Mouse (Mus musculus): Measurements from ENCODE around the gene Lrmda.

Gene Lrmda

DNA sequence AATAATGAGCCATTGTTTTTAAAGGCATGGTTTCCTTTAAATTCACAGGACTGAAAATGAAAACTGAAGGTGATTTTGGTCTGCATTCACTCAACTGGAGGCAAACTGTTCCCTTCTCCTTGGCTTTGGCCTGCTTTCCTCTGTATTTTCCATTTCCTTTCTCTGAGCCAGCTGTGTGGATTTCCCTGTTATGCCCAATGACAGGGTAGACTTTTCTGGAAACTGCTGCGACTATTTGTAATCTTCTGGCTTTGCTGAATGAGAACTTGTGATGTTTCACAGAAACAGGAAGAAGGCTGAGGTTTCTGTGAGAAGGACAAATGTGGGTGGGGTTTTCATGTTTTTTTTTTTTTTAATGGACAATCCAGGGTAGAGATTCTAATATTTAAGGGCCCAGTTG is 940.7 kb downstream of the Lrmda start:
- DNase-seq (ENCODE audit: low spot score), result no peak

DNA sequence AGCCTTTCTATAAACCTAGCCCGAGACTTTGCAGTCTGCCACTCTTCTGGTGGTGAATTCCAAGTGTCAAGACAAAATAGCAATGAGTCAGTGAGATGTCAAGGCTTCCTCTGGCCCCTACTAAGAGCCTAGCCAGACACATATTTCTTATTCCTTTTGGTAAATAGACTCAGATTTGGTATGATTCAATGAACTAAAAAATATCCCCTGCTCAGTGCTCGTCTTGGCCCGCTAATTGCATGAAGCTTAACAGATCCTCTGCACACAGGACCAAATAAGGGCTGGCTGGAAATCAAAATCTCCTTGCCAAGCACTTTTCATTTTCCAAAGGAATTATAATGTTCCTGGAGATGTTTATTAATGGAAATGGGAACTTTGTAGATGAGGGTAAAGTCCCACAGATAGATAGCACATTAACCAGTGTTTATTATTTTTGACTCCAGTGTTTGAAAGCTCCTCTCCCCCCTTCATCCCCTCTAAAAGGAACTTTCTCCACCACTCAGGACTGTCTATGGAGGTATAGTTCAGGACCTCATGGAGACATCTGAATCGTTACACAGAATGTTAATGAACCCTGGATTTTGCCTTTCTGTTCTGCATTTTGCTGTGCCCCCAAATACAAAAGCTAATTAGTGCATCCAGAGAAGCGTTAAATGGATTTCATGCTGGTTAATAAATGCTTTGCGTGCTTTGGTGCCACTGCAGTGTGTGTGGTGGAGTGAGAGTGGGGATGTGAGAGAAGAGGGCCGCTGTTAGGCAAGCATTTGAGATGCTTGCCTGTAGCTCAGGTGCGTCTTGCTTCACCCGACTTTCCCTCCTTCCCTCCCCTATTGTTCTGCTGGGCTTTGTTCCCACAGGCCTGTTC is 945.5 kb downstream of the Lrmda start:
- DNase-seq (ENCODE audit: low spot score), result no peak

DNA sequence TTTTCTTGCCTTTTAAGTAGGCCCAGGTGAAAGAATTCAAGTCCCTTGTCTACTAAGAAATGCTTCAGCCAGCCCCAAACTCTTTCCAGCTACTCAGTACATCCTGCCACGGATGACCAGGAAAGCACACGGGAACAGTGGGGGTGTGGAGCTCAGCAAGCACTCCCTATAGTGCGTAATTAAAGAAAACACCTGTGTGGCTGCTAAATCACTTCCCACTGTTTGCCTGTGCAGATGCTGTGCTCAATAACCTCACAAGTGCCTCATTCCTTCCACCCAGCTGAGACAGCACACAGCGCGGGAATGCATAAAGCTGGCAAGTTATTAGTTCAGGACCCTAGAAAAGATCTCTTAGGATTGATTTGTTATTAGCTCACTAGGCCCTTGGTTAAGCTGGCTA is 949.2 kb downstream of the Lrmda start:
- DNase-seq (ENCODE audit: low spot score), result no peak

DNA sequence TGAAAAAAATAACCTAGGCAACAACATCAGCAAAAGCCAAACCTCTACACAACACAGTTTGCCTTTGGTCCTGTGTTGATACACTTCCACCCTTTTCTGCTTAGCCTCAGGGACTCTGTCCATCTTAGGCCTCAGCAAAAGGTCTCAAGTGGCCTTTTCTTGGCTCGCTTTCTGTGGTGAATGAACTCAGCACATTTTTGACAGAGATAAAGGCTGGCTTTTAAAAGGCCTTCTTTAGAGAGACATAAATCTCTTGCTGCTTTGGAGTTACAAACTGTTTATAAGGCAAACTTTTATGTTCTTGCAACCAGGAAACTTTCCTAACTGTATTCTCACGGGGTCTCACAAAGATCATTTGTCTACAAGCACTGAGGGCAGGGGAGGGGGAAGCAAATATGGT is 967.2 kb downstream of the Lrmda start:
- no peak for DNase-seq (ENCODE audit: low spot score)

DNA sequence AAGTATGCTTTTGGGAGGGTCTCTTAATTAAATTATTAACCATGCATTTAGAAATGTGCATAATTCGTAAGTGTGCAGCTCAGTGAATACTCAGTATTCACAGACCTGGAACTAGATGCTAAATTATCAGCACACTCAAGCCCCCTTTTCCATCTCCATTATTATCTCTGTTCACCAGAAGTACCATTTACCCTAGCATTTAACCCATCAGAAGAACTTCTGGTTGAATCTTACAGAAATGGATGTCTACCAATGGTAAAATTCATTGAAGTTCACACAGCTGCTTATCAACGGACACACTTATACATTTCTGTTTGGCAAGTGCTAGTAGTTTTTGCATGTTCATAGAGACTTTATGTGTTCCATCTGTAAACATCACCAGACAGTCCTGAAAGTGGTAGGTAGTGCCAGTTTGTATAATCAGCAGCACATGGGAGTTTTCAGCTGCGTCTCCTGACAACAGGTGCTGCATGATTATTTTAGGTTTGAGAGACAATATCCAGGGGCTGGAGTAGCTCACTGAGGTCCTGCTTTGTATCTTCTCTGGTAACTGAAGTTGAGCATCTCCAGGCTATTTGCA is 968.7 kb downstream of the Lrmda start:
- no peak for DNase-seq (ENCODE audit: low spot score)

DNA sequence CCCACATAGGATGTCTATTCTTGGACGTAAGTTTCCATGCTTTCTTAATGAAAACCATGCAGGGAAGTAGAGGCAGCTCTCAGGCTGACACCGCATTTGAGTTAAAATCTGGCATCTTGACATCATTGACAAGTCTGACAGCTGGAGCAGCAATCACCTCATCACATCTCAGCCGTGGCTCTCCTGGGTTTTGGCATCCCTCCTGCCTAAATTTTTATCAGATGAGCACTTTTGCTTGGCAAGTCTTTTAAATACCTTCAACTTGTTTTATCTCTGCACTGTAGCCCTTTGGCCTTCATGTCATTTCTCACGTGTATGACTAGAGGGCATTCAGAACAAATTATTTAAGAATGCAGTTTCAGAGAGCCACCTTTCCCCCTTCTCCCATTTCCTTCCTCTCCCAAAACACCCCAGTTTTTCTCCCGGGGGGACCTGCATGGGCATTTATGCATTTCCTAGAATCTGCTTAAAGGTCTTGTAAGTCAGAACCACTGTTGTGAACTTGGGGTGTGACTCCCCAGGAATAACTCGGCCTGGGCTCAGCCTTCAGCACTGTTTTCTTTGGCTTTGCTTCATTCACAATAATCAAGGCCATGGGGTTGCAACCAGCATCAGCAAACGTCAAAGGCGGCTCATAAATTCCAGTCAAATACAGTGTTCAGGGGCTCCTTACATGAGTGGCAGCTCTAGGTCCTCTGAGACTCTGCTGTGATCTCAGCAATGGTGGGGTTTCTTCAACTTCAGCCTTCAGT is 975.8 kb downstream of the Lrmda start:
- no peak for DNase-seq (ENCODE audit: low spot score)

DNA sequence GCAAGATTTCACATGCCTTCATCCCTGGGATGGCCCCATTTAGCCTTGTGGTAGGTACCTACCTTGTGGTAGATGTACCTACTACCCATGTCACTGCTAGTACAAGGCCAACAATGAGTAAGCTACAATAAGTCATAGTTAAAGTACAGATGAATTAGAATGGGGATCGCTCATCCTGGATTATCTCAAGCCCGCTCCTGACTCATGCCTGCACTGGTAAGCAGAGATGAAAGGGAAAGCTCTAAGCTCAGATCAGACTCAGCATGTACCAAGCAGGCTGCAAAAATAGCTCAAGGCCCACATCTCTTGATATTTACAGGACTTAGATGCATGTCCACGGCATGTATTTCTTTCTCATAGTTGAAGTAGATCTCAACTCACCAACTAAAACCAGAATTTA is 979.4 kb downstream of the Lrmda start:
- DNase-seq (ENCODE audit: low spot score), result no peak

DNA sequence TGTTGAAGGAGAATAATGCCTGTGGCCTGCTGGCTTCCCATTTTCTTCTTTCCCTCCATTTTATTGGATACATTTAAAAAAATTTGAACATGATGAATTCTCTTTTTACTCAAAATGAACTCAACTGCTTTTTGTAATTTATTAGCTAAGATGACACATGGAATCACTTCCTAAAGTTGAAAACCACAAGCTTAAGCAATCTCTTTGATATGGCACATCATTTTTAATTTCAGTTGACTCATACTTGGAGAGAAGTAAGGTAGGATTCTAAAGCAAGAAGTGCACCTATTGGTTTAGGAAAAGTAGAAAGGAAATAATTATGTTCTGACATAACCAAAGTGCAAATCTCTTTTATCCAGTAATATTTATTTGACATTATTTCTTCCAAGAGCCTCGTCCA is 992.5 kb downstream of the Lrmda start:
- DNase-seq (ENCODE audit: low spot score), result no peak

DNA sequence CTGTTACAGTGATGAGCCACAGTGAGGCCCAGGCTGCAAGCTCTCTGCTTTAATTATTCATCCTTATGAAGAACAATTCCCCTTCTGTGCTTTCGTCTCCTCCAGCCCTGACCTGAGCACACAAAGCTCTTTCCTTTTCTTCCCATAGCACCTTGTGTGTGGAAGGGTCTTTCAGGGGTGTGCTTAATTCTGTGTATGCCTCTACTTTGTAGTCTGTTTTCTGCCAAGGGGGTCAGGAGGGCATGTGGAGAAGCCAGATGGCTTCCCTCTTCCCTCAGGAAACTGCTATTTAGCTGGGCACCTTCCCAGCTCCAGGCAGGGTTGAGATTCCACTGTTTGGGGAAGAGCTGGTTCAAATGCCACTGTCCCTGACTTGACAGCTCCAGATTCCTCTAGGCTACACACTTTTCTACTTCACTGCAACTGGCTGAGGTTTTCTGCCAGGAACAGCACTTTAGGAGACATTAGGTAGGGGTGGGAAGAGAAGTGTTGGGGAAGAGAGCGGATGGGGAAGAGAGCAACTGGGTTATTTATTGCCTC is 995.3 kb downstream of the Lrmda start:
- no peak for DNase-seq (ENCODE audit: low spot score)

DNA sequence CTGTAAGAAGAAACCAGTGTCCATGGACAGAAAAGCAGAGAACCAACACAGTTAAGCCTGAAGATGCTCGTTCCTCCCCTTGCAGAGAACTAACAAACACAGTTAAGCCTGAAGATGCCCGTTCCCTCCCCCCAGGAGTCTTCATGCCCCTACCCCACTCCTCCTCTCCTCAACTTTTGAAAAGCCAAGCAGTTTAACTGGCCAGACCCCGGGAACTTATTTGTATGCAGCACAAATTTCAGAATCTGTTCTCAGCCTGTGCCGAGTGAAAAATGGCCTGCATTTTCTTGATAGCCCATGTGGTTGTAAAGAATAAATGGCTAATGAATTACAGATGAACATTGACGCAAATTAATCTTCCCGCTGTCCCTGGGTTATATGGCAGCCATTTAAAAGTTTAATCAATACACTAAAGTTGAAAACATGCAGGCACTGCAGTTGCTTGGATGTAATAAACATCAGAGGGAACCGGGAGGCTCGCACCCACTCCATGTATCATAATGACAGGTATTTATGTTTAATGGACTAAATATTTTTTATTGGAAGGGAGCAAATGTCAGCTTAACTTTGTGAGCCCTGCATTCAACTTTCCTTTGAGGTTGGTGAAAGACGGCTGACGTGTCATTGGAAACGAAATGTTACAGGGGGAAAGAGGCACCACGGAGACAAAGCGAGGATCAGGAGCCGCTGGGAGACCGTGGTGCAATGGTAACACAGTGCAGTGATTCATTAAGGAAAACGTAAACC is 996.0 kb downstream of the Lrmda start:
- no peak for DNase-seq (ENCODE audit: low spot score)

DNA sequence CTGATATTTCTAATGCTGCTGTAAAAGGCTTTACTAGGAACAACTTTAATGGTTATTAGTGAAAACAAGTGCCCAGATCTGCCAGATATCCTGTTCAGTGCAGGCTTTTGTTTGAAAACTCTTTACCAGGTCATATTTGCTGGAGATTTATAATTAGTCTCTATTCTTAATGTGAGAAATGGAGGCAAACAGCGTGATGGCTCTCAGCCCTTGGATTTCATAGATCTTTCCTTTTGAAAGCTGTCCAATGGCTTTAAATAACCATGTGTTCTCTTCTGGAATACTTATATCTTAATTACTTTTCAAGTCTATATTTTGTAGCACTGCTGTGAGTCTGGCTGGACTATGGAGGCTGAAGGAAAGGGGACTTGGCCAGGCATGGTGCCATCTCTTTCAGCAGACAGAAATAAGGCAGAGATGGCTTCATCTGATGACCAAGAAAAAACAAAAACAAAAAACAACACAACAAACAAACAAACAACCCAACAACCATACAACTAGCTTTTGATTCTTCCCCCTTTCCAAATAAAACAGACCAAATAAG is 996.6 kb downstream of the Lrmda start:
- DNase-seq (ENCODE audit: low spot score), result no peak

DNA sequence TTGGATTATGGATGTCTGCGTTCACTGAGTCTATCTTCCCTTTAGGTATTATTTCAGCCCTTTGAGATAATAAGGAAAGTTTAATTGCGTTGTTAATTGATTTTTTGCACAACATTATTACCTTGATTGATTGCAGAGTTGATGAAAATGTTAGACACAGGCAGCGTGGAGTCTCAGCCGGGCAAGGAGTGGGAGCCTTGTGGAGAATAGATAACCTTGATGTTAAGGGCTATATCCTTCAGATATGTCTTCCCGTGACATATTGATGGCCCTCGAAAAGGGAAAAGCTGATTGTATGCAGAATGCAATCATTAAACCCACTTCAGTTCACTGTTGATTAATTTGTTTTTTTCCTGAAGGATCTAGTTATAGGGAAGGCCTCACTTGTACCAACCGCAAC is 1021.5 kb downstream of the Lrmda start:
- no peak for DNase-seq (ENCODE audit: low spot score)

DNA sequence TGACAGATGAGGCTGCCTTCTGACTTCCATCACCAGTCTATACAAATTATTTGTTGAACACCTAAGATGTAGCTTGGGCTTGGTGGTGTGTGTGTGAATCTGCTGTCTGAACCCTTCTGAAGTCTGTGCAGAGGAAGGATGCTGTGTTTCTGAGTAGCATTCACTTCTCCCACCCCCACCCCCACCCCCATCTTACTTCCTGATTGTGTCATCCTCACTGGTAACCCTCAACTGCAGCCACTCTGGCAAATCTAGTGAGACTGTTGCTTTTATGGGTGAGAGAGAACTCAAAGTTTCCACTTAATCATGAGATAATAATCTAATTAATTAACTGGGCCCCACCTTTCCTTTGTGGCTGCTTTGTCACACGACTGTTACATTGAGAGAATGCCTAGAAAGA is 1025.8 kb downstream of the Lrmda start:
- no peak for DNase-seq (ENCODE audit: low spot score)

DNA sequence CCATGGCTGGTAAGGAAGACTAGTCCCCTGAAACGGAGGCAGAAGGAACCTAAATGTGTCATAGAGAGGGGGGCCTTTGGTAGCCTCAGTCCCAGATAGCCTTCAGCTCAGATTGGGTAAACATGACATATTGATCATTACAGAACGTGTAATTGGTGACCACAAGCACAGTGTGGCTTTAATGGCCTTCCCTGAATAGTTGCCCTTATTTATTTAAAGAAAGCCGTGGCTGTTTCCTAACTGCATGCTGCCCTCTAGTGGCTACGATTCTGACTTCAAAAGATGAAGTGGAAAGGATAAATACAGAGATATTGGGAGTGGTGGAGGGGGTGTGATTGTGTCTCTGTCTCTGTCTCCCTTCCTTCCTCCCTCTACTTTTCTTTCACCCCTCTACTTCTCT is 1026.8 kb downstream of the Lrmda start:
- DNase-seq (ENCODE audit: low spot score), result no peak

DNA sequence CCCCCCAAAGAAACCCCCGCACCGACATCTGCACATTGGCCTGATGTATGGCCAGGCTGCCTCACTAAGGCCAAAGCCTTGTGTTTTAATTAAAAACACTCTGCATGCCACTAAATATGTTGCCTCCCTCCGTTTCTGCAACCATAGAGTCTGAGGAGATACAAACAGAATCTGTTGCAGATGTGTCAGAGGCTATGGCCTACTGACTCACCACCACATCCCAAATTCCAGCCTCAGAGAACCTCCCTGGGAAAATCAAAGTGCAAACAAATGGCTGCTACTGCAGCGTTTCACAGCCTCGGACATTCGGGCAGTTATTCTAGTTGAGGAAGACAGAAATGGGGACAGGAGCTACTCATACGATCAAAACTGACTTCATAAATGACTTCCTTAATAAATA is 1031.9 kb downstream of the Lrmda start:
- no peak for DNase-seq (ENCODE audit: low spot score)

DNA sequence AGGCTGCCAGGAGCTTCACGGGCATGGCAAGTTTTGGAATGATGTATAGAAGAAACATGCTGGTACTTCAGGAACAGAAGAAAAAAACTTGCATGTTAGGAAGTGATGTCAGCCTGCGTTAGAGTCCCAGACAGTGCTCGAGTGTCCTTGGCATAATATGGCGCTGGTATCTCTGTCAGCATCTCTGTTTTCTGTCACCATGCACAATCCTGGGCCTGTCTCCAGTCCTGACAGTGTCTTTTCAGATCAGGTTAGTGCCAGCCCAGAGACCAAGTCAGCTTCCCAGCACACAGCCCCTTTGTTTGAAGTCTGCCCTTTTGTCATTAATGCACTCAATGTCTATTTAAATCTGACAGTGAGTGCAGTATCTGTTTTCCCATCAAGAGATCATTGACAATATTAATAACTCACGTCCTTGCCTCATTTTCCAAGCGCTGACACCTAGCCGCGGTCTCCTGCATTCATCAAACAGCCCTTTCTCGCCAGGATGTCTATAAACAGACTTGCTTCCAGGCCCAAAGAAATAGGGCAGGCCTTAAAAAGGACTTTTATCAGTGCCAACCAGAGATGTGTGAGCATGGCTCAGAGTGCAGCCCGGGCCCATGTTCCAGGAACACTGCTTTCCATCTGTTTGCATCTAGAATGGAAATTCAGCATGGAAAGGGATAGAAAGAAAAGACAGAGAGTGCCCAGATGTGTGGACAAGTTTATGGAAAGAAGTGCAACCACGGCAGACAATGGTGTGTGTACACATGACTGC is 1033.5 kb downstream of the Lrmda start:
- DNase-seq (ENCODE audit: low spot score), result no peak

DNA sequence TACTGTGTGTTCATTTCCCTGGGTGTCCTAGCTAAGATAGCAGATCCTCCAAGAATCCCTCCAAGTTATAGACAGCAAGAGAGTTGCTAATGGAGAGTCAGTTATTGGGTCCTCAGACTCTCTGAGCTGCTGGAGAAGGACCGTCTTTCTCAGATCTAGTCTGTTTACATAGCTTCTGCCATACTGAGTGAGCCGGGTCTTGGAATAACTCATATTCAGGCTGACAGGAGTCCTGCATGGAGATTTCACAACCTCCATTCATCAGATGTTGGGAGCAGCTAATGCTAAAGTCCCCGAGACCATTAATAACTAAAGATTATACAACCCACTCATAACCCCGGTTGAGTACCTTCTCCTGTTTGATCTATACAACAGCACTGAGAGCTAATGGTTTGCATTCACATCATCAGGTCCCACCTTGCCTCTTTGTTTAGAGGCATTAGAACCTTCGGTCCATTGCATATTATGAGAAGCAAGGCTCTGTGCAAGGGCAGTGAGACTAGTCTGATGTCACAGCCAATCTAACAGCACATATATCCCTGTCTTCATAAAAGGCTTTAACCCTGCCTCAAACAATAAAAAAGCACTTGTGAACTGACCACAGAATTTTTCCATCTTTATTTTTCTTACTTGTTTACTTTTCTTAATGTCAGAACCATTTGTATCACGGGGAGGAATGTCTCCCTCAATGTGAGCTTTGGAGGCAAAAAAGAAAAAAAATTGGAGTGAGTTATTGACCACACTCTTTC is 1037.9 kb downstream of the Lrmda start:
- DNase-seq (ENCODE audit: low spot score), result no peak

DNA sequence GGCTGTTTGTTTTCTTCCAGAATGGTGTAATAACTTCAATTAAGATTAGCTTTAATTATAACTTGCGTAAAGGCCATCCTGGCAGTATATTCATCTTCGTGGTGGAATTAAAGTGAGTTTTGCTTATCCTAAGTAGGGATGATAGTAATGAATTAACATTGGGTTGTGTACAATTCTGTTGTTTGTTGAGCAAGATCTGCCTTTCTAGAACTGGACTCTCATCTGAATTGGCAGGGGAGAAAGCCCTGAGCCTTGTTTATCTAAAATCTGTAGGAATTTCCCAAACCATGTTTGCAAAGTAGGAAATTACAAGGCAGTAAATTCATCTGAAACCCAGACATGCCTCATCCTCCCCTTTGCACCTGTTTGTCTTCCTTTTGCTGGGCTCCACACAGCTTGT is 1038.5 kb downstream of the Lrmda start:
- no peak for DNase-seq (ENCODE audit: low spot score)

DNA sequence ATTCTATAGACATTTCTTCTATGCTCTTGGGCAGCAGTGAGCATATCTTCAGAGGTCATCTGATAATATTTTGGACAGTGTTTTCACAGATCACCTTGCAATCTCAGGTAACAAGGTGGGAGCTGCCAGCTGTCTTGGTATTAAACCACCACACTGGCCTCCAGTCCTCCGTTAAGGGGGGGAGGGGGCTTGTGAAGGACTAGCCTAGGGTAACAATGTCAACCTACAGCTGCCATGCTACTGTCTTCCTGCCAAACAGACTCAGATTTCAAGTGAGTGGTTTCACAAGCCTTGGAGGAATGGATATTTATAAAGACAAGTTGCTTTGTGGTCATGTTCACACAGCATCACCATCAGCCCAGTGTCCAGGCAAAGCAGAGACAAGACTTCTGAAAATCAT is 1059.2 kb downstream of the Lrmda start:
- no peak for DNase-seq (ENCODE audit: low spot score)

DNA sequence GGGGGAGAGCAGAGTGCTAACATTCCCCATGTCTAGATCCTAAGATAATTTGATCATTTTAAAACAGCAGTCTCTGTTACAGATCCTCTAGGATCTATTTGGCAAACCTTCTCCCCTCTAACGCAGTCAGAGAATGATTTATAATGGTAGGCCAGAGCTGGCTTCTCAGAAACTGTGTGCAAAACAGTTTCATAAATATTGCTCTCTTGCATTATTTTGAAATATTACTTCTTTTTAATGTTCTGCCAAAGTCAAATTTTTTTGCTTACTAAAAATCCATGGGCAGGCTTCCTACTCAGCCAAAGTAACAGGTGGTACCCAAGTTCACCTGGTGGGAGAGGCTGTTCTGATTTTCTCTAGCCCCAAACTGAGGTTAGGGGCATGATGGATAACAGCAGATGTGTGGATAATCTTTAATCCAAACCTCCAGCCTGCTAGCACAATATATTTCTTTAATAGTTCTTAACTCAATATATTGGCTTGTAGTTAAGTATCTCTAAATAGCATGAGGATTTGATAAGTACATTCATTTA is 1064.8 kb downstream of the Lrmda start:
- no peak for DNase-seq (ENCODE audit: low spot score)

Data from spleen, adult 12 weeks (tissue).